Mouse (Mus musculus) intestine, embryonic 14.5 days (tissue): ENCODE results near the gene Cdk19. TPM values are rescaled to one million over a fixed set of nuclear protein-coding genes. Genes with fewer than 3 reads are reported as not detected.
A peak's percentile ranks its signal among the peaks of the same experiment; 100 is the strongest.
"Not testable (repeated sequence)": the region's sequence is repeated elsewhere in the genome, so short reads cannot be mapped to it uniquely, and the experiment has no call there.

Experiments
- ATAC-seq: fragments of 200-750 bp; cut with Nextera tagmentation; replicated peaks from 2 replicates; pipeline ENCODE4 v1.8.0; 2017; ENCODE audit warnings: low read depth, moderate number of reproducible peaks, moderate TSS enrichment, moderate library complexity; ENCODE audit not compliant: low FRiP score, low TSS enrichment
- DNase-seq: peaks from one replicate; pipeline ENCODE4 v3.0.0-alpha.2; 2018; ENCODE audit warnings: low spot score
- H3K27ac ChIP-seq: fragments of 300-500 bp; sonication (generic); 2 replicates; pipeline ENCODE4 v1.5.1; 2014; ENCODE audit warnings: low read depth, mild to moderate bottlenecking, control low read depth
- H3K27me3 ChIP-seq: fragments of 300-500 bp; sonication (generic); replicated peaks from 2 replicates; pipeline ENCODE4 v1.6.1; 2014; ENCODE audit warnings: low read length, control low read depth; ENCODE audit not compliant: control insufficient read depth, insufficient read depth
- H3K36me3 ChIP-seq: fragments of 300-500 bp; sonication (generic); 2 replicates; pipeline ENCODE4 v1.6.1; 2014; ENCODE audit warnings: low read length, control low read depth; ENCODE audit not compliant: control insufficient read depth, insufficient read depth
- H3K4me1 ChIP-seq: fragments of 300-500 bp; sonication (generic); replicated peaks from 2 replicates; pipeline ENCODE4 v1.6.1; 2014; ENCODE audit warnings: low read length, control low read depth, mixed read lengths; ENCODE audit not compliant: control insufficient read depth, insufficient read depth
- H3K4me2 ChIP-seq: fragments of 300-500 bp; sonication (generic); 2 replicates; pipeline ENCODE4 v1.6.1; 2014; ENCODE audit warnings: low read length
- H3K4me3 ChIP-seq: fragments of 300-500 bp; sonication (generic); 2 replicates; pipeline ENCODE4 v1.5.1; 2014; ENCODE audit warnings: low read depth, low read length, control low read depth, mixed read lengths
- H3K9ac ChIP-seq: fragments of 300-500 bp; sonication (generic); 2 replicates; pipeline ENCODE4 v1.6.1; 2014; ENCODE audit warnings: mild to moderate bottlenecking, low read length
- H3K9me3 ChIP-seq: fragments of 300-500 bp; sonication (generic); 2 replicates; pipeline ENCODE4 v1.6.1; 2016; ENCODE audit warnings: low read length, control low read depth; ENCODE audit not compliant: control insufficient read depth
- WGBS: fragments of 180-500 bp; shearing (Covaris S2); extraction: QIAGEN DNeasy Blood & Tissue Kit; methylation state at CpG from one replicate; pipeline ENCODE4 v1.1.7; 2014; 5-methylcytosine and 5-hydroxymethylcytosine counted together
- polyA plus RNA-seq: library from polyadenylated mRNA; unstranded; fragments of >200 nt; fragmentation: Nextera tagmentation; extraction: Ambion mirVana; gene quantifications from 2 replicates; pipeline ENCODE4 v1.2.1, GENCODE M21; 2014

The Cdk19 gene
- polyA plus RNA-seq, 1 experiment from 2014 or later = 8.7 TPM

DNA sequence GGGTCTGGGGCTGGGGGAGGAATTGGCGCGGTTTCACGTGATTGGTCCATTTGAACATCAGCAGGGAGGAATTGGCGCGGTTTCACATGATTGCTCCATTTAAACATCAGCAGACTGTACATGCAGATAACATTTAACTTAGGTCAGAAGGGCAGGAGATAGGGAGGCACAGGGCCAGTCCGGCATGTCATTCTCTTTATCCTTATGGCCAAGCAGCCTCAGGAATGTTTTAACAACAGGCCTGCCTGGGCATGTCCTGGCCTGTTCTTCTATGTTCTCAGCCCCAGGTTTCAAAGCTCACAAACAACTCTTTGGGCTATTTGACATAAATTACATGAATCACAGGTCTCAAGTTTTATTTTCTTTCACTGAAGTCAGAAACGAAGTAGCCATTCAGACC is 173.6 kb downstream of the Cdk19 start:
- not testable (repeated sequence) for H3K9ac ChIP-seq, H3K9me3 ChIP-seq, DNase-seq, H3K4me3 ChIP-seq, H3K4me2 ChIP-seq, H3K27me3 ChIP-seq, H3K4me1 ChIP-seq, ATAC-seq, H3K27ac ChIP-seq, H3K36me3 ChIP-seq
- 90% methylated on average over 7 of the region's 7 CpGs for WGBS

DNA sequence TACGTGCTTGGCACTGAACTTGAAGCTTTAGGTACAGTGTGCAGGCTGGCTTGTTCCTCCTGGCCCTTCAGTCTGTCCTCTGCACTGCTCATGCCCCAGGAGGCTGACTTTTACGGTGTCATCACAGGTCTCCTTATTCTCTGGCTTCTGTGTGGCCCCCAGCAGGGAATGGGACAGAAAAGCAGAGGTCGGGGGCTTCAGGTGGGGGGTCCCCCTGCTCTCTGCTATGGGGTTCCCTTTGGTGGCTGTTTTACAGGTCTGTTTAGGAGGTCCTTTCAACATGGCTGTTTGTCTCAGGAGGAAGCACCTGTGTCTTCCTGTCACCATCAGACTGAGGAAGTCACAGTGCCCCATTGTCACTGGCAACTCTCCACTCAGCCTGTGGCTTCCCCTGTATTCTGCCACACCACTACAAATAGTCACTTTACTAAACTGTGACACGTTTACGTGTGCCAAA is 175.9 kb downstream of the Cdk19 start:
- WGBS = 72% methylated on average over 5 of the region's 5 CpGs
- no peaks in the 10 kb centered on the region for H3K9me3 ChIP-seq
- H3K9ac ChIP-seq = no peak overlapping the region
- no peaks in the 10 kb centered on the region for H3K27me3 ChIP-seq
- DNase-seq (peak; percentile 43), ATAC-seq (no peak)
- H3K27ac ChIP-seq = no peak overlapping the region
- H3K36me3 ChIP-seq = no peaks in the 10 kb centered on the region
- no peaks in the 10 kb centered on the region for H3K4me1 ChIP-seq
- no peak overlapping the region for H3K4me2 ChIP-seq
- H3K4me3 ChIP-seq = no peak overlapping the region

DNA sequence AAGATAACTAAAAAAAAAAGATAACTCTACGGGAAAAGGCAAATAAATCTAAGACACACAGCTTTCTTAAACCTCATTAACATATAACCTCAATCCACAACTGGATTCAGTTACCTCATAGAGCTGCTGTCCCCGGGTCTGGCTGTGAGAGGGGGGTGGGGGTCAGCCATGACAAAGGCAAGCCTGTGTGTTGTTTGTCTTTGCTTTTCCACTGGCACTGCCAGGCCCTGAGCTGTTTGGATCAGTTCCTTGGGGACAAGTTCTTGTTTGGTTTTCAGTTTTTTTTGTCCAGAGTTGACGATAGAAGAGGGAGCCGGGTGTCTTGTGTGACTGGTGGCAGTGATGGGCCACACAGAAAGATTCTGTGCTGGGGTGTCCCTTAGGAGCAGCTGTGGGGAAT is 177.1 kb downstream of the Cdk19 start:
- Histone ChIP-seq H3K36me3 (no peaks in the 10 kb centered on the region), H3K4me2 (no peak overlapping the region), H3K4me3 (no peak overlapping the region), H3K27ac (no peak overlapping the region), H3K27me3 (no peaks in the 10 kb centered on the region), H3K9me3 (no peaks in the 10 kb centered on the region), H3K9ac (no peak overlapping the region), H3K4me1 (no peaks in the 10 kb centered on the region)
- WGBS = 37% methylated on average over 4 of the region's 4 CpGs
- ATAC-seq = no peak
- peak; percentile 50 for DNase-seq

DNA sequence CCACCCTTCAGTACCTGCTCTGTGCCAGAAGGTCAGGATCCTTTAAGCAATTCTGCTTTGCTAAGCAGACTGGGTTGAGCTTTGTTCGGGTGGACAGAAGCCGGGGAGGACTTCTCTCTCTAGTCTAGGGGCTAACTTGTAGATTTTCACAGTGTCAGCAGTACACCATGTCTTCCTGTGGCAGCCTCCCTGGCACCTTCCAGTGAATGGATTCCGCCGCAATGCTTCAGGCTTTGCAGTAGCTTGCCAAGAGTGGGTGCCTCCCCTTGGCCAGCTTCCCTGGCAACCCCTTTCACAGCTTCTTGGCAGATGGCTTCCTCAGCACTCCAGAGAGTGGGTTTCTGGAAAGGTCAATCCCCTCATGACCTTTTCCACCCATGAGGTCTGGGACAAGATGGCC is 180.2 kb downstream of the Cdk19 start:
- H3K27me3 ChIP-seq = no peaks in the 10 kb centered on the region
- 87% methylated on average over 4 of the region's 4 CpGs for WGBS
- no peaks in the 10 kb centered on the region for H3K9me3 ChIP-seq
- H3K4me2 ChIP-seq = no peak overlapping the region
- ATAC-seq = no peak
- no peaks in the 10 kb centered on the region for H3K36me3 ChIP-seq
- DNase-seq = no peak
- no peak overlapping the region for H3K4me3 ChIP-seq
- no peak overlapping the region for H3K27ac ChIP-seq
- no peak overlapping the region for H3K9ac ChIP-seq
- H3K4me1 ChIP-seq = peaks cover 3% of the 10 kb centered on the region; the same call in 1 of the 2 replicates

DNA sequence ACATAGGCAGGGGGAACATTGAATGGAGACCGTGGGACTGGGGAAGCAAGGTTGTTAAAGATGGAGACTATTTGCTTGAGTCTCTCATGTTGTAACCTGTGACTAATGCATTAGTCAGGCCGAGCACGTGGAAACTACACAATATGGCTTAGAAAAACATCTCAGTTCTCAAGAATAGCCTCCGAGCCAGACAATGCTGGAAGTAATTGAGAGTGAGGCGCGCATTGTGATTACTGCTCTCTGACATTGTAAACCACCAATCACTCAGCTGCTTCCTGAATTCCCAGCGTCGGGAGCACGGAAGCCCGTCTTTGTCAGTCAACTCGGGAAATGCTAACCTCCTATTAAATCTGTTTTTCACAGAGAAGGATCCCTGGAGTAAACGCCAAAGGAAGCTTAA is 182.2 kb downstream of the Cdk19 start:
- H3K9ac ChIP-seq = no peak overlapping the region
- H3K27me3 ChIP-seq = no peaks in the 10 kb centered on the region
- H3K4me1 ChIP-seq = peaks cover 3% of the 10 kb centered on the region; the same call in 1 of the 2 replicates
- H3K27ac ChIP-seq = no peak overlapping the region
- no peak overlapping the region for H3K4me2 ChIP-seq
- H3K9me3 ChIP-seq = no peaks in the 10 kb centered on the region
- no peaks in the 10 kb centered on the region for H3K36me3 ChIP-seq
- no peak overlapping the region for H3K4me3 ChIP-seq
- ATAC-seq (no peak), DNase-seq (no peak)
- 35% methylated on average over 12 of the region's 12 CpGs for WGBS

DNA sequence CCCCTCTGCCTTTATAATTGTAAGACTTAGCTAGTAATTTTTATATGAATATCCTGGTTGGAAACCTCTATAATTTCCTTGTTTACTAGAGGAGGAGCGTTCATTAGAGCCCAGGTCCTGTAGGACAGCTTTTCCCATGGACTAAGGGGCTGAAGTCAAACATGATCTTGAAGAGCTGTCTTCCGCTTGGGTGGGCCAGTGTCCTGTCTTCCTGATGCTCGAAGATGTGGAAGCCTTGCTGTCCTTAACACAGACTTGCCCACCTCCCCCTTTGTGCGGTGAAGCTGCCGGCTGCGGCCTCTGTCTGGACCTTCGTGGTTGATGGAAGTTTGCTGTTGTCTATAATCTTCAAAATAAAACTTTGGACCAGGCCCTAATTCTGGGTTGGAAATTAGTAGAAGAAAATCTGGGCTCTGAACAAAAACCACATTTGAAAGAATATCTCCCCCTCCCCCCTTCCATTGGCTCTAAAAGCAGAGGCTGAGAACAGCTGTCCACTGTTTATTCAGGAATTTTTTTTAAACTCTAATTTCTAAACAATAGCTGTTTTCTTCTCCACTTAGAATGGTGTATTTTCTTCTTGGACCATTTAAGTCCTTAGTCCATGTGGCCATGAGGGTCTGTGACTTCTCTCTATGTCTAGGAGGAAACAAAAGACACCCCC is 184.1 kb downstream of the Cdk19 start:
- Histone ChIP-seq H3K9me3 (no peaks in the 10 kb centered on the region), H3K4me2 (no peak overlapping the region), H3K4me3 (no peak overlapping the region), H3K36me3 (no peaks in the 10 kb centered on the region), H3K27ac (peak overlapping the region; percentile 77), H3K27me3 (no peaks in the 10 kb centered on the region), H3K4me1 (peaks cover 3% of the 10 kb centered on the region; the same call in 1 of the 2 replicates), H3K9ac (no peak overlapping the region)
- no peak for DNase-seq
- 51% methylated on average over 7 of the region's 7 CpGs for WGBS
- 0 out of 2 replicates have a peak, but pooled peaks have one; percentile 14 for ATAC-seq

DNA sequence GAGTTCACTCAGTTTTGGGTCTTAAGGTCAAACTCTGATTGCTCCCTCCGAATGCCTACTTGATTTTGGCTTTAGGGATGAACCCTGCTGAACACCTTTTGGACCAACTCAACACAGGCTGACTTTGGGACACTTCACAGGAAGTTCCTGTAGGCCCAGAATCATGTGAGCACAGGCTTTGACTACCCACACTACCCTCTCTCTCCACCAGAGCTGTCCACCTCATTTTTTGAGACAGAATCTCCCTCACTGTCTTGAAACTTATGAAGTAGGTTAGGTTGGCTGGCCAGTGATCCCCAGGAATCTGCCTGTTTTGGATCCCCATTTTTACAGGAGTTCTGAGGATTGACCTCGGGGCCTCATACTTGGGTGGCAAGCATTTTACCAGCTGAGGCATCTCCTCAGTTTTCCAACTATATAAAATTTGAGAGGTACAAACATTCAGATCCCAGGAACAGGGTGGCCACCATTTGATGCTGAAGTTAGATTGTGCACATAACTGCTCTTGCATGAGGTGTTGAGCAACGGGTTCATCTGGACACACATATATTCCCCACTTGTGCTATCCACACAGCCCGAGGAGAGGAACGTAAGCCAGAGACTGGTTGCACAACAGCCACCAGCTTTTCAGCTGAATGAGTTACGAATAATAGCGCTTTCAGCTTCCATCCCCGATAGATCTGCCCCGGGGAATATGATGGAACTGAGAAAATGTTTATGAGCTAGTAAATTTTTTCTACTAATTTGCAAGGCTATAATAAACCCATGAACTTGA is 184.9 kb downstream of the Cdk19 start:
- Histone ChIP-seq H3K36me3 (no peaks in the 10 kb centered on the region), H3K4me3 (no peak overlapping the region), H3K27ac (peak overlapping the region; percentile 77; the same call in 1 of the 2 replicates), H3K27me3 (no peaks in the 10 kb centered on the region), H3K4me2 (no peak overlapping the region), H3K4me1 (peaks cover 3% of the 10 kb centered on the region; the same call in 1 of the 2 replicates), H3K9ac (no peak overlapping the region), H3K9me3 (no peaks in the 10 kb centered on the region)
- no peak for DNase-seq
- ATAC-seq = no peak
- whole genome bisulfite sequencing = 71% methylated on average over 9 of the region's 9 CpGs

DNA sequence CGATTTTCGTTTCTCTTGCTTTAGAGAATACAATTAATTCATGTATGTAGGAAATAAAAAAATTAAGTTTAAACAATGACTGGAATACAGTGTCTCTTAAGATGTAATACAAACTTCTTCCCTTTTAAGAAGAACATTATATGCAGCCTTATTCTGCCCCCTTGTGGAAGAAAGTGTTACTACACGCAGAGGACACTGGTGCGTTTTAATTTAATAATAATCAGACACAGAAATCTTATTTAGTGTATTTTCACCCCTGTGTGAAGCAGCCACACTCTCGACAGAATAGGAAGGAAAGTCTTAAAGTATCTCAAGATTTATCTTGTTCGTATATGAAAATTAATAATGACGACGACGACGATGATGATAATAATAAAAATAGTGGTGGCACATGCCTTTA is 185.6 kb downstream of the Cdk19 start:
- 30% methylated on average over 10 of the region's 10 CpGs for whole genome bisulfite sequencing
- no peak for ATAC-seq
- H3K4me3 ChIP-seq = no peak overlapping the region
- H3K9me3 ChIP-seq = no peaks in the 10 kb centered on the region
- DNase-seq = peak; percentile 81
- peaks cover 3% of the 10 kb centered on the region; the same call in 1 of the 2 replicates for H3K4me1 ChIP-seq
- no peak overlapping the region for H3K9ac ChIP-seq
- H3K27me3 ChIP-seq = no peaks in the 10 kb centered on the region
- H3K27ac ChIP-seq = no peak overlapping the region
- H3K4me2 ChIP-seq = no peak overlapping the region
- H3K36me3 ChIP-seq = no peaks in the 10 kb centered on the region
